Comparison of ENCODE assay signal across 12 mouse cellular contexts in the genomic region with DNA sequence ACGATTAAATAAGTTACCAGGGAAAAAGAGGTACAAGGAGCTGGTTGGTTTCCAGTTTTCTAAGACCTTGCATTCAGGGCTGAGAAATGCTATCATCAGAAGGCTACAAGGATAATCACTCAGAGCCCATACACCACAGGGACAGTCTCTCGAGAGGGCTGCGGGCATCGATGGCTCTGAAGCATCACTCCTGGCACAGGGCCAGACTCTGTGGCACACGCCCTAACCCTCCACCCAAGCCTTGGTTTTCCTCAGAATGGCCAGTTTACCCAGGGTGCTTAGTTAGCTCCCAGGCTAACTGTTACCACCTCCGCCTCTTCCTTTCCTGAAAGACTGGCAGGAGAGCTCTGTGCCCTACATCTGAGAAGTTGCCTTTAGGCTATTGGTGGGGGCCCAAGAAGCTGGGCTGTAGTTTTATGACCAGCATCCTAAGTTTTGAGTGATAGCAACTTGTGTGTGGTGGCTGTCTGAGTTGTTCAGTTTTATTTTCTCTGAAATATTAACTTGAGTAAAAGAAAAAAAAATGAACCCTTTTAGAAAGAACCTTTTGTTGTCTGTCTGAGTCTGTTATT. TPM values are rescaled to one million over a fixed set of nuclear protein-coding genes. Genes with fewer than 3 reads are reported as not detected.
DNase-seq lines count a peak whose midpoint lies in the region; ATAC-seq and TF ChIP-seq lines count a peak whose summit lies in the region.
"Had no signal": no experiment of that assay in that cellular context is flagged by ENCODE, and none has a peak within 500 bp of the region (broad histone marks: within the 10 kb centered on the region; RNA-seq: fewer than 3 reads in every experiment).

No protein-coding gene starts in this region.

- POLR2A ChIA-PET in Patski (lab: Charles Lee), result interaction anchor here (1.0 kb wide), 1 partner anchor 9 kb away, joined by 4 read pairs; no protein-coding TSS in a partner anchor

- no peaks in the 10 kb centered on the region for H3K9me3 ChIP-seq in intestine, embryonic 14.5 days (ENCODE audit: control insufficient read depth, low read length)
- H3K9me3 ChIP-seq: midbrain, embryonic 12.5 days had no signal

- DNase-seq in kidney, adult 8-10 months, result peak; percentile 29 to 39
- DNase-seq in kidney, adult 11 months, result no peak
- DNase-seq in Patski (ENCODE audit: low read depth, low spot score), result no peak
- no peak for DNase-seq in intestine, embryonic 14.5 days (ENCODE audit: low spot score)
- no peak for DNase-seq in yolk sac, embryonic 10.5 days (ENCODE audit: low spot score)
- no peak for DNase-seq in heart, adult 2 months
- DNase-seq: cerebellum, adult 2 months; right cerebral cortex, postnatal 14 days had no signal

- TF ChIP-seq POLR2A in heart, adult 2 months (IDR thresholded peaks at IDR 0.05; ENCODE audit: insufficient read depth, low read depth, low read length), result no peak

- H3K79me2 ChIP-seq in heart, adult 2 months (replicated peaks; ENCODE audit: control insufficient read depth, insufficient read depth, low read length), result peaks cover 1% of the 10 kb centered on the region

- intact Hi-C loops in heart, adult 2 months (cut with DNase I), result no loop called here

- no peaks in the 10 kb centered on the region for H3K27me3 ChIP-seq in Patski
- H3K27me3 ChIP-seq in intestine, embryonic 14.5 days (replicated peaks; ENCODE audit: control insufficient read depth, insufficient read depth, low read length), result no peaks in the 10 kb centered on the region
- H3K27me3 ChIP-seq in heart, adult 2 months (ENCODE audit: control insufficient read depth, insufficient read depth, low read length), result no peaks in the 10 kb centered on the region
- H3K27me3 ChIP-seq: midbrain, embryonic 12.5 days had no signal

- H3K9ac ChIP-seq in intestine, embryonic 14.5 days (ENCODE audit: low read length), result no peak overlapping the region
- no peak overlapping the region for H3K9ac ChIP-seq in heart, adult 2 months (ENCODE audit: low read depth, low read length)
- H3K9ac ChIP-seq: midbrain, embryonic 12.5 days had no signal

- peak; percentile 49 for ATAC-seq in Patski
- peak; percentile 51 for ATAC-seq in intestine, embryonic 14.5 days (replicated peaks; ENCODE audit: low FRiP score, low TSS enrichment, low read depth)
- ATAC-seq in megakaryocyte-erythroid progenitor cell, adult 5-6 weeks (replicated peaks; ENCODE audit: low FRiP score, low TSS enrichment, poor library complexity, severe bottlenecking), result peak; percentile 84
- no peak for ATAC-seq in granulocyte monocyte progenitor cell, adult 5-6 weeks (replicated peaks; ENCODE audit: poor library complexity, severe bottlenecking)
- ATAC-seq: inflammation-experienced regulatory T-cells, adult 6 months had no signal

- peak overlapping the region; percentile 47; the same call in 1 of the 2 replicates for H3K27ac ChIP-seq in intestine, embryonic 14.5 days (ENCODE audit: low read depth)
- H3K27ac ChIP-seq in heart, adult 2 months, result no peak overlapping the region
- H3K27ac ChIP-seq: midbrain, embryonic 12.5 days had no signal

- TF ChIP-seq EP300 in heart, adult 2 months (IDR thresholded peaks at IDR 0.05; ENCODE audit: insufficient read depth, low read depth, low read length), result no peak

- CTCF ChIA-PET in Patski (lab: Charles Lee), result interaction anchor here (0.6 to 1.4 kb wide), 4 partner anchors 9 to 61 kb away, joined by 3 to 4 read pairs (median 3); no protein-coding TSS in a partner anchor

- 67% methylated on average over 6 of the region's 6 CpGs for WGBS in intestine, embryonic 14.5 days
- 57% methylated on average over 6 of the region's 6 CpGs for WGBS in heart, adult 2 months

- H3K4me1 ChIP-seq in intestine, embryonic 14.5 days (replicated peaks; ENCODE audit: control insufficient read depth, insufficient read depth, low read length), result peaks cover 11% of the 10 kb centered on the region
- peaks cover 7% of the 10 kb centered on the region for H3K4me1 ChIP-seq in heart, adult 2 months (ENCODE audit: control insufficient read depth, insufficient read depth, low read length)

- H3K4me3 ChIP-seq in intestine, embryonic 14.5 days (ENCODE audit: low read depth, low read length), result no peak overlapping the region
- no peak overlapping the region for H3K4me3 ChIP-seq in heart, adult 2 months
- H3K4me3 ChIP-seq: midbrain, embryonic 12.5 days had no signal

- in situ Hi-C loops in Patski (cut with MboI; ENCODE audit: low pct_unique_long_range_greater_than_20kb), result loop anchor here (10.0 kb wide), 1 partner anchor 436 kb away; the partner anchor contains the start of gene Arid2

- H3K36me3 ChIP-seq in intestine, embryonic 14.5 days (ENCODE audit: control insufficient read depth, insufficient read depth, low read length), result no peaks in the 10 kb centered on the region
- peaks cover 3% of the 10 kb centered on the region; the same call in 1 of the 2 replicates for H3K36me3 ChIP-seq in heart, adult 2 months (ENCODE audit: control insufficient read depth, insufficient read depth, low read length)
- H3K36me3 ChIP-seq: midbrain, embryonic 12.5 days had no signal

- H3K4me2 ChIP-seq in intestine, embryonic 14.5 days (ENCODE audit: low read length), result no peak overlapping the region
- H3K4me2 ChIP-seq: midbrain, embryonic 12.5 days had no signal

- TF ChIP-seq CTCF in Patski (IDR thresholded peaks at IDR 0.05), result no peak
- no peak for TF ChIP-seq CTCF in heart, adult 2 months (IDR thresholded peaks at IDR 0.05)

RNA-seq across cellular contexts. Expression of gene Ano6, which starts 57.9 kb away (rescaled TPM):
- 184 TPM for polyA plus RNA-seq in Patski (2021)
- 66.2 and 71.8 TPM in 2 replicates for polyA plus RNA-seq in intestine, embryonic 14.5 days (2014; fragmentation: Nextera tagmentation; extraction: Ambion mirVana)
- 11.5 and 18.0 TPM in 2 replicates for total RNA-seq in megakaryocyte-erythroid progenitor cell, adult 5-6 weeks (2014; fragmentation: Nextera tagmentation)
- 10.5 and 15.9 TPM in 2 replicates for total RNA-seq in megakaryocyte-erythroid progenitor cell, adult 5-6 weeks (2017)
- total RNA-seq in heart, adult 2 months (2021), result 10 to 100 TPM; 17.3 to 19.6 TPM
- polyA plus RNA-seq in heart, adult 2 months (2012; rRNA removed), result 14.1 and 22.5 TPM in 2 replicates
- 25.3 and 28.8 TPM in 2 replicates for total RNA-seq in granulocyte monocyte progenitor cell, adult 5-6 weeks (2014; fragmentation: Nextera tagmentation)
- 28.7 and 30.9 TPM in 2 replicates for total RNA-seq in granulocyte monocyte progenitor cell, adult 5-6 weeks (2017)

Comparison
In these comparisons a context has a peak if more than half of its experiments do, and no peak if none do; other contexts are left out.
1. DNase-seq: peak in kidney, adult 8-10 months (2 of 2); none in kidney, adult 11 months (single experiment), Patski (single experiment), intestine, embryonic 14.5 days (single experiment), yolk sac, embryonic 10.5 days (single experiment) and heart, adult 2 months (0 of 2).